Mouse (Mus musculus) thymus, adult 2 months (tissue): ENCODE results near the gene Vamp3.

Experiments used
- CTCF ChIP-seq: fragments of 200-500 bp; IDR thresholded peaks from 2 replicates; pipeline ENCODE4 v1.5.1; 2012; ENCODE audit warnings: mild to moderate bottlenecking, control low read depth, low read length, moderate library complexity, borderline replicate concordance; ENCODE audit not compliant: control insufficient read depth, poor library complexity, insufficient read depth; ENCODE audit errors: extremely low read depth
- POLR2A ChIP-seq: fragments of 200-500 bp; IDR thresholded peaks from 2 replicates; pipeline ENCODE4 v1.6.1; 2012; ENCODE audit warnings: mild to moderate bottlenecking, low read length, control low read depth, moderate library complexity; ENCODE audit not compliant: control insufficient read depth, poor library complexity, insufficient read depth; ENCODE audit errors: extremely low read depth

- TF ChIP-seq POLR2A (no peak), CTCF (no peak)
These were observed 52.0 kb downstream of the Vamp3 start for GRCm38 (mm10) chr4:151005656-151006318.
